Mouse (Mus musculus) erythroblast, embryonic 14.5 days (primary cell): ENCODE measurements around the gene Eng. TPM values are rescaled to one million over a fixed set of nuclear protein-coding genes. Genes with fewer than 3 reads are reported as not detected.

Source experiments
- H3K27me3 ChIP-seq: 2 replicates; pipeline ENCODE4 v1.6.1; 2012; ENCODE audit warnings: inconsistent platforms; ENCODE audit not compliant: control insufficient read depth
- H3K36me3 ChIP-seq: 2 replicates; pipeline ENCODE4 v1.6.1; 2012; ENCODE audit warnings: mild to moderate bottlenecking, inconsistent platforms; ENCODE audit not compliant: control insufficient read depth
- H3K4me1 ChIP-seq: 2 replicates; pipeline ENCODE4 v1.6.1; 2012; ENCODE audit warnings: inconsistent platforms; ENCODE audit not compliant: control insufficient read depth
- H3K4me3 ChIP-seq: replicated peaks from 2 replicates; pipeline ENCODE3; 2012; ENCODE audit warnings: moderate library complexity, mild to moderate bottlenecking, inconsistent platforms
- H3K9me3 ChIP-seq: 2 replicates; pipeline ENCODE4 v1.6.1; 2012; ENCODE audit warnings: low read length, inconsistent platforms, mixed read lengths; ENCODE audit not compliant: control insufficient read depth
- GATA1 ChIP-seq: IDR thresholded peaks from 2 replicates; pipeline ENCODE4 v1.6.1; 2012; ENCODE audit warnings: low read length, inconsistent platforms, mixed read lengths
- TAL1 ChIP-seq: IDR thresholded peaks from 3 replicates; pipeline ENCODE4 v1.6.1; 2012; ENCODE audit warnings: low read length, inconsistent platforms, mixed read lengths
- polyA plus RNA-seq: library from polyadenylated mRNA; stranded (reverse); fragments of >175 nt; gene quantifications from 2 replicates; pipeline ENCODE4 v1.2.3, GENCODE M21; 2012

Gene Eng
- polyA plus RNA-seq: 0.60 and 0.69 TPM in 2 replicates

GRCm38 (mm10) chr2:32646379-32647056 is at the start of gene Eng:
TSS of gene Eng (plus strand) at chr2:32646595.
- H3K9me3 ChIP-seq: no peaks in the 10 kb centered on the region
- no peaks in the 10 kb centered on the region for H3K27me3 ChIP-seq
- H3K4me1 ChIP-seq: peaks cover 43% of the 10 kb centered on the region
- H3K36me3 ChIP-seq: no peaks in the 10 kb centered on the region
- TF ChIP-seq GATA1 (no peak), TAL1 (no peak)
- H3K4me3 ChIP-seq: peak within 1 kb of the TSS; percentile 57

DNA sequence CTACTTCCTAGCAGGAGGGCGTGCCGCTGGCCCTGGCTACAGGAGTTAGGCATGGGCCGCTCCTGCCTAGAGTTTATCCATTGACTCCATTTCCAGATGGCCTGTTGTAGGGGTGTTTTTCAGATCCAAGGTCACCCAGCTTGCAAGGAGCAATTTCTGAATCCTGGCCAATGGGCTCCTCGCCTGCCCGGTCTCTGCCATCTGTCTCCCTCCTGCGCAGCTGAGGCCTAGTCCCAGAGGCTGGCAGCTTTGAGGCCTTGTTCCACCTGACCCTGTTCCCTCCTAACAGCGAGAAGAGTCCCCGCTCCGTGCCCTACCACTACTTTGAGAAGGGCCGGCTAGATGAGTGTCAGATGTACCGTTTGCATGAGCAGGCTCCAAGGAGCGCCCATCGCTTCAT is 49.7 kb upstream of the Eng start:
- Histone ChIP-seq H3K36me3 (peaks cover 17% of the 10 kb centered on the region), H3K4me1 (peaks cover 12% of the 10 kb centered on the region), H3K27me3 (no peaks in the 10 kb centered on the region), H3K9me3 (no peaks in the 10 kb centered on the region), H3K4me3 (no peak overlapping the region)
- TF ChIP-seq TAL1 (no peak), GATA1 (no peak)

GRCm38 (mm10) chr2:32597248-32597647 is 49.1 kb upstream of the Eng start:
- H3K4me1 ChIP-seq: peaks cover 17% of the 10 kb centered on the region
- H3K4me3 ChIP-seq: no peak overlapping the region
- peaks cover 17% of the 10 kb centered on the region for H3K36me3 ChIP-seq
- H3K27me3 ChIP-seq: no peaks in the 10 kb centered on the region
- TF ChIP-seq GATA1: no peak
- TF ChIP-seq TAL1: no peak
- H3K9me3 ChIP-seq: no peaks in the 10 kb centered on the region

- H3K36me3 ChIP-seq: peaks cover 17% of the 10 kb centered on the region
- no peak for TF ChIP-seq TAL1
- TF ChIP-seq GATA1: no peak
- peaks cover 21% of the 10 kb centered on the region for H3K4me1 ChIP-seq
- no peaks in the 10 kb centered on the region for H3K9me3 ChIP-seq
- no peaks in the 10 kb centered on the region for H3K27me3 ChIP-seq
- no peak overlapping the region for H3K4me3 ChIP-seq
Observed at GRCm38 (mm10) chr2:32597699-32598098, 48.7 kb upstream of the Eng start.

GRCm38 (mm10) chr2:32598506-32598905 is 47.9 kb upstream of the Eng start:
- H3K36me3 ChIP-seq: peaks cover 17% of the 10 kb centered on the region
- H3K4me1 ChIP-seq: peaks cover 23% of the 10 kb centered on the region
- TF ChIP-seq GATA1 (no peak), TAL1 (no peak)
- H3K27me3 ChIP-seq: no peaks in the 10 kb centered on the region
- no peaks in the 10 kb centered on the region for H3K9me3 ChIP-seq
- no peak overlapping the region for H3K4me3 ChIP-seq

DNA sequence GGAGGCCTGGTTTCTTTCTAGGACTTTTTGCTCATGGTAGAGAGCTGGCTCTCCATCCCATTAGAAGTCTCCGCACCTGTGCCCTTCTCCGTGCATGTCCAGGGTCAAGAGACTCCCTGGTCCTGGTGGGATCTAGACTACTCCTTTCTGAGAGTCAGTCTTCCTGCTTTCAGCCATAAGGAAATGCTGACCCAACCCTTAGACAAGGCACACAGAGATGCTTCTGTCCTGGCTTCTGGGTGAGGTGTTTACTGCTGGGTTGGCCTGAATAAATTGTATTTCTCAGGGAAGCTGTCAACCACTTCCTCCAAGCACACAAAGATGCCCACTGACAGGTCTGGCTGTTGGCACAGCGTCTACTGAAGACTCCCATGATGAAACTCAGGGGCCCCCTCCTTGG is 47.0 kb upstream of the Eng start, which contains the start of gene St6galnac6:
TSS of gene St6galnac6 (plus strand) at position 301 of the 400 bp plus-strand sequence.
- H3K4me1 ChIP-seq: peaks cover 23% of the 10 kb centered on the region
- TF ChIP-seq GATA1: no peak
- TF ChIP-seq TAL1: no peak
- H3K36me3 ChIP-seq: peaks cover 12% of the 10 kb centered on the region
- no peaks in the 10 kb centered on the region for H3K27me3 ChIP-seq
- no peak within 1 kb of the TSS for H3K4me3 ChIP-seq
- no peaks in the 10 kb centered on the region for H3K9me3 ChIP-seq

DNA sequence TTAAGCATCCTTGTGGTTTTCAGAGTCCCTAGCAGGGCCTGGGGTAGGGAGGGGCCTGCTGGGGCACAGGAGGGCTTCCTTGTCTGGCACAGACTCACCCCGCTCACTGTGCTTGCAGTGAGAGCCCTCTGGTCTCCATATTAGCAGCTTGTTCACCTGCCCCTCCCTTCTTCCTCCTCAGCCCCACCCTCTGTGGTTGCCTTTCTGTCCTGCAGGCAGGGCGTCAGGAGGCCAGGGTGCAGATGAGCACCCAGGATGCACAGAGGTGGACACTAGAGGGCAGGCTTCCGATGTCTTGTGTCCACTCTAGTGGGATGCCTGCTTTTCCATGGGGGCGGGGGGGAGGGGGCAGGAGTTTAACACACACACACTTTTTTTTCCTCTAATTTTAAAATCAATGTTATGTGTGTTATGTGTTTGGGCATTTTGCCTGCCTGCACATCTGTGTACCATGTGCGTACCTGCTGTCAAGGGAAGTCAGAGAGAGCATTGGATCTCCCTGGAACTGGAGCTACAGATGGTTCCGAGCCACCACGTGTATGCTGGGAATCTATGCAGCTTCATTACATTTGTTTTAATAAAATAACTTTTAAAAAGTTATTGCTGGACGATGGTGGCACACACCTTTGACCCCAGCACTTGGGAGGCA is 44.9 kb upstream of the Eng start:
- no peak overlapping the region for H3K4me3 ChIP-seq

GRCm38 (mm10) chr2:32602600-32603054 is 43.8 kb upstream of the Eng start:
- H3K4me3 ChIP-seq: peak overlapping the region; percentile 51
- H3K4me1 ChIP-seq: peaks cover 41% of the 10 kb centered on the region
- H3K9me3 ChIP-seq: no peaks in the 10 kb centered on the region
- peaks cover 2% of the 10 kb centered on the region for H3K36me3 ChIP-seq
- no peaks in the 10 kb centered on the region for H3K27me3 ChIP-seq
- TF ChIP-seq TAL1 (no peak), GATA1 (no peak)

More for the DNA sequence above, 44.9 kb upstream of the Eng start:
- TF ChIP-seq GATA1 (no peak), TAL1 (no peak)
- Histone ChIP-seq H3K27me3 (no peaks in the 10 kb centered on the region), H3K36me3 (peaks cover 11% of the 10 kb centered on the region), H3K9me3 (no peaks in the 10 kb centered on the region), H3K4me1 (peaks cover 30% of the 10 kb centered on the region)

DNA sequence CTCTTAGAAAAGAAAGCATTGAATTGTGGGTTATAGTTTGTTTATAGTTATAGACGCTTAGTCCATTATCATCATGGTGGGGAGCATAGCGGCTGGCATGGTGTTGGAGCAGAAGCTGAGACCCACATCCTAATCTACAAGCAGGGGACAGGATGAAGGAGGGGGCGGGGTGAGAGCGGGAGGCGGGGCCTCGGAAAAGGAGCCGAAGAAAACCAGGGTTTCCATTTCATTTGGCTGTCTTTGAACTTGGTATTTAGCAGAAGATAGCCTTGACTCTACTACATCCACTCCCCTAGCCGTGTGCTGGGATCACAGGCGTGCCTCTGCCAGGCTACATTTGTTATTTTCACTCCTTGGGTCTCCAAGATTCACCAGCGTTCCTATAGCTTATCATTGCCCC is 41.8 kb upstream of the Eng start:
- no peaks in the 10 kb centered on the region for H3K36me3 ChIP-seq
- H3K4me1 ChIP-seq: peaks cover 60% of the 10 kb centered on the region
- H3K4me3 ChIP-seq: no peak overlapping the region
- TF ChIP-seq TAL1: no peak
- TF ChIP-seq GATA1: no peak
- H3K27me3 ChIP-seq: no peaks in the 10 kb centered on the region
- no peaks in the 10 kb centered on the region for H3K9me3 ChIP-seq
